Mouse (Mus musculus) heart, postnatal 0 days (tissue): ENCODE data around the gene Anapc4. TPM values are rescaled to one million over a fixed set of nuclear protein-coding genes. Genes with fewer than 3 reads are reported as not detected.

Experiments
- ATAC-seq: fragments of 200-750 bp; cut with Nextera tagmentation; 2 replicates; pipeline ENCODE4 v1.8.0; 2017; ENCODE audit warnings: low read depth, moderate number of reproducible peaks, moderate library complexity; ENCODE audit not compliant: insufficient read depth
- DNase-seq: peaks from one replicate; pipeline ENCODE4 v3.0.0-alpha.2; 2016; ENCODE audit warnings: low spot score
- H3K27ac ChIP-seq: fragments of 300-500 bp; sonication (generic); 2 replicates; pipeline ENCODE4 v1.5.1; 2014; ENCODE audit warnings: low read depth, mild to moderate bottlenecking
- H3K27me3 ChIP-seq: fragments of 300-500 bp; sonication (generic); 2 replicates; pipeline ENCODE4 v1.6.1; 2014; ENCODE audit warnings: low read length, mixed read lengths; ENCODE audit not compliant: control insufficient read depth, insufficient read depth
- H3K36me3 ChIP-seq: fragments of 300-500 bp; sonication (generic); replicated peaks from 2 replicates; pipeline ENCODE4 v1.6.1; 2014; ENCODE audit warnings: low read length, mixed read lengths; ENCODE audit not compliant: control insufficient read depth, insufficient read depth
- H3K4me1 ChIP-seq: fragments of 300-500 bp; sonication (generic); 2 replicates; pipeline ENCODE4 v1.6.1; 2014; ENCODE audit warnings: antibody characterized with exemption; ENCODE audit not compliant: control insufficient read depth, insufficient read depth
- H3K4me2 ChIP-seq: fragments of 300-500 bp; sonication (generic); 2 replicates; pipeline ENCODE4 v1.6.1; 2014; ENCODE audit warnings: low read depth, mild to moderate bottlenecking, low read length, moderate library complexity
- H3K4me3 ChIP-seq: fragments of 300-500 bp; sonication (generic); 2 replicates; pipeline ENCODE4 v1.5.1; 2014; ENCODE audit warnings: low read depth, low read length
- H3K9ac ChIP-seq: fragments of 300-500 bp; sonication (generic); replicated peaks from 2 replicates; pipeline ENCODE4 v1.6.1; 2014; ENCODE audit warnings: low read depth, low read length, mixed read lengths
- H3K9me3 ChIP-seq: fragments of 300-500 bp; sonication (generic); replicated peaks from 2 replicates; pipeline ENCODE4 v1.6.1; 2016; ENCODE audit warnings: low read length; ENCODE audit not compliant: control insufficient read depth
- CTCF ChIP-seq: IDR thresholded peaks from 2 replicates; pipeline ENCODE4 v1.5.1; 2016; ENCODE audit warnings: antibody characterized with exemption, control low read depth, low read depth
- EP300 ChIP-seq: IDR thresholded peaks from 2 replicates; pipeline ENCODE4 v1.6.1; 2016; ENCODE audit warnings: antibody characterized with exemption, low read depth
- WGBS: fragments of 180-500 bp; shearing (Covaris S2); extraction: QIAGEN DNeasy Blood & Tissue Kit; methylation state at CpG from one replicate; pipeline ENCODE4 v1.1.7; 2014; 5-methylcytosine and 5-hydroxymethylcytosine counted together
- polyA plus RNA-seq: library from polyadenylated mRNA; unstranded; fragments of >200 nt; fragmentation: Nextera tagmentation; extraction: Ambion mirVana; gene quantifications from 2 replicates; pipeline ENCODE4 v1.2.1, GENCODE M21; 2015
- total RNA-seq: library from RNA; depleted of rRNA; stranded (reverse); fragments of >200 nt; gene quantifications from 2 replicates; pipeline ENCODE4 v1.2.3, GENCODE M21; 2014; ENCODE audit warnings: low replicate concordance

Gene Anapc4
- total and polyA plus RNA-seq, 2 experiments from 2014 or later: 33.7 to 48.7 TPM

- ATAC-seq: no peak
- H3K4me3 ChIP-seq: no peak overlapping the region
These were observed 35.3 kb downstream of the Anapc4 start for GRCm38 (mm10) chr5:52868918-52869703.

DNA sequence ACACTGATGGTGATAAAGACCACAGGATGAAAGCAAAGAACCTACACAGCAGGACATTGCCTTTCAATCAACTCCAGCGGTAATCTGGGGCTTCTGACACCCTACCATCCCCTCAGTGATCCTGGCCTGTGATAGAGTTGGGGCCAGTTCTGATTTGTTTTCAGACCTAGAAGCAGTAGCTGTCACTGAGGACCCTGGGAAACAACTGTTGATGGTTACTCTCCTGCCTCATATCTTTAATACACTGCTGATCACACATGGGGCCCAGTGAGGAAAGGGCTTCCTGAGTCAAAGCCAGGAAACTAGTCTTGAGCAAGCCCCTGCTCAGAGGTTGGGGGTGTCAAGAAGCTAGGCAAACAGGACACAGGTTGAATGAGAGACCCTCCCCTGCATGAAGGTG, 37.6 kb downstream of the Anapc4 start:
- DNase-seq: no peak
- Histone ChIP-seq H3K9ac (no peak overlapping the region), H3K4me1 (no peaks in the 10 kb centered on the region), H3K4me2 (no peak overlapping the region), H3K27me3 (no peaks in the 10 kb centered on the region), H3K4me3 (no peak overlapping the region), H3K27ac (no peak overlapping the region), H3K9me3 (no peaks in the 10 kb centered on the region), H3K36me3 (peaks cover 24% of the 10 kb centered on the region)
- no peak for ATAC-seq
- 25% methylated on average over 1 of the region's 1 CpGs for WGBS
- TF ChIP-seq CTCF (no peak), EP300 (no peak)

More at GRCm38 (mm10) chr5:52868918-52869703, 35.3 kb downstream of the Anapc4 start:
- Histone ChIP-seq H3K27me3 (no peaks in the 10 kb centered on the region), H3K27ac (no peak overlapping the region), H3K9ac (no peak overlapping the region), H3K9me3 (no peaks in the 10 kb centered on the region), H3K36me3 (peaks cover 39% of the 10 kb centered on the region), H3K4me1 (no peaks in the 10 kb centered on the region; the same call in 1 of the 2 replicates), H3K4me2 (no peak overlapping the region)
- no peak for DNase-seq
- no peak for TF ChIP-seq EP300
- no peak for TF ChIP-seq CTCF
- WGBS: 84% methylated on average over 12 of the region's 12 CpGs

DNA sequence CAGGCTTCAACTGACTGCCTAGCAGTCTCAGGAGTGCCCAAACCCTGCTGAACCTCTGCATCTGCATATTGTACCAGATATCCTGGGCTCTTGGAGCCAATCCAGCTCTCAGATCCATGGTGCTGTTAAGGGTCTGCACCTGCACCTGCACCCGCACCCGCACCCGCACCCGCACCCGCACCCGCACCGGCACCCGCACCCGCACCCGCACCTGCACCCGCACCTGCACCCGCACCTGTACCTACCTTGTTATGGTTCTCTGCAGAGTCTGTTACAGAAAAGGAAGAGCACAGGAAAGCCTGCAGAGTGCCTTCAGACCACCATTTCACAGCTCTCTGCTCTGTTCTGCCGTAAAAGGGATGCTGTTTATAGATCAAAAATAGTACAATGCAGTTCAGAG, 38.2 kb downstream of the Anapc4 start:
- H3K9me3 ChIP-seq: no peaks in the 10 kb centered on the region
- H3K9ac ChIP-seq: no peak overlapping the region
- H3K4me3 ChIP-seq: no peak overlapping the region
- H3K27ac ChIP-seq: no peak overlapping the region
- H3K36me3 ChIP-seq: peaks cover 20% of the 10 kb centered on the region
- ATAC-seq (no peak), DNase-seq (no peak)
- no peak for TF ChIP-seq EP300
- no peak for TF ChIP-seq CTCF
- H3K4me2 ChIP-seq: no peak overlapping the region
- H3K4me1 ChIP-seq: no peaks in the 10 kb centered on the region
- 82% methylated on average over 13 of the region's 13 CpGs for WGBS
- H3K27me3 ChIP-seq: no peaks in the 10 kb centered on the region

DNA sequence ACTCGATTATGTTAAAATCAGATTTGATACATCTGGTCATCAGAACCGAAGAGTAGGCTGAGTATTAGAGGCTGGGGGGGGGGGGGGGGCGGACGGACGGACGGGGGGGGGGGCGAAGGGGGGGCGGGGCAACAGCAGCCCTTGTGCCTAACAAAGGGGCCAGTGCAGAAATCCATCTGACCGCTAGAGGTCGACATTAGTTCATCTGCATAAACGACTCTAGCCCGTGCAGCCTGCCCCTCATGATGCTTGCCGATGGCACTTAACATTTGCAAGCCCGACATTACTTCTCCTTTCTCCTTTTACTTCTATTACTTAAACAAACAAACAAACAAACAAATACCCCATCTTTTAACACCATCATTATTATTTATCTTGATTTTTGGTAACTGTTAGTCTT, 45.0 kb downstream of the Anapc4 start:
- 0 out of 2 replicates have a peak, but pooled peaks have one; percentile 51 for ATAC-seq
- TF ChIP-seq CTCF (peak; percentile 75), EP300 (no peak)

GRCm38 (mm10) chr5:52879926-52880325, 46.1 kb downstream of the Anapc4 start:
- Histone ChIP-seq H3K4me3 (no peak overlapping the region), H3K4me1 (no peaks in the 10 kb centered on the region), H3K9me3 (no peaks in the 10 kb centered on the region), H3K4me2 (no peak overlapping the region), H3K27me3 (no peaks in the 10 kb centered on the region), H3K27ac (no peak overlapping the region), H3K36me3 (no peaks in the 10 kb centered on the region), H3K9ac (no peak overlapping the region)
- no peak for TF ChIP-seq EP300
- TF ChIP-seq CTCF: no peak
- no peak for DNase-seq
- no peak for ATAC-seq
- 86% methylated on average over 6 of the region's 6 CpGs for WGBS

More for the DNA sequence above, 45.0 kb downstream of the Anapc4 start:
- 2% methylated on average over 8 of the region's 14 CpGs for WGBS
- H3K27me3 ChIP-seq: no peaks in the 10 kb centered on the region
- no peak overlapping the region for H3K27ac ChIP-seq
- H3K9me3 ChIP-seq: no peaks in the 10 kb centered on the region
- DNase-seq: peak; percentile 58
- H3K4me2 ChIP-seq: no peak overlapping the region
- H3K36me3 ChIP-seq: no peaks in the 10 kb centered on the region
- H3K9ac ChIP-seq: no peak overlapping the region
- no peak overlapping the region for H3K4me3 ChIP-seq
- no peaks in the 10 kb centered on the region for H3K4me1 ChIP-seq
